ENCODE assay signal across 32 mouse cellular contexts in the genomic region with DNA sequence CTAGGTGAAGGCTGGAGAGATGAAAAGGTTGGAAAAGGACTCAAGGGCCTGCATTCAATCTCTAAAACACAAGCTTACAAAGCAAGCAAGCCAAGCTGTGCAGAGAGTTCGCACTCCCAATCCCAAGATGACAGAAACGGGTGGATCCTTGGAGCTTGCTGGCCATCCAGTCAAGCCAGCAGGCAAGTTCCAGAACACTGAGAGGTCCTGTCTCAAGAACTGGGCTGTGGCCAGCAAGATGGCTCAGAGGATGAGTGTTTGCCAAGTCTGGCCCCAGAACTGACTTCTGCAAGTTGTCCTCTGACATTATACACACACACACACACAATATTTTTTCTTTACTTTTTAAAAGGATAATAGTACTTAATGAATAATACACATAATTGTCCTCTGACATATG. TPM values are rescaled to one million over a fixed set of nuclear protein-coding genes. Genes with fewer than 3 reads are reported as not detected.
DNase-seq lines count a peak whose midpoint lies in the region; ATAC-seq lines count a peak whose summit lies in the region.
"Had no signal": no experiment of that assay in that cellular context is flagged by ENCODE, and none has a peak within 500 bp of the region (broad histone marks: within the 10 kb centered on the region; RNA-seq: fewer than 3 reads in every experiment).

No protein-coding gene starts in this region.

- DNase-seq in gastrocnemius, postnatal 14 days, result peak; percentile 35
- no peak for DNase-seq in gastrocnemius, postnatal 4 days (ENCODE audit: low spot score in 2 of 2)
- DNase-seq in 3T3-L1 (ENCODE audit: low read depth, low spot score) (peak; percentile 50), adipocyte (ENCODE audit: low spot score) (peak; percentile 51)
- DNase-seq in skeletal muscle tissue, adult 2 months (ENCODE audit: low read depth, low spot score), result peak; percentile 62
- DNase-seq: adrenal gland, adult 2 months; adrenal gland, postnatal 14 days; cerebellum, adult 11-12 months; cerebellum, adult 8-10 months; cerebellum, postnatal 36 days; embryo, embryonic 11 days; kidney, adult 11 months; kidney, adult 8-10 months had no signal

- intact Hi-C loops in gastrocnemius, postnatal 14 days (cut with DNase I; ENCODE audit: low total_unique reads), result no loop called here

- ATAC-seq in inflammation-experienced regulatory T-cells, adult 6 months, result no peak
- ATAC-seq: activated CD4-positive, CD25-positive, alpha-beta regulatory T cell, adult 4 months; forebrain, embryonic 13.5 days; forebrain, embryonic 16.5 days; intestine, embryonic 15.5 days had no signal

RNA-seq across cellular contexts. Expression of a gene that starts 6.8 kb away (rescaled TPM):
- total RNA-seq in gastrocnemius, postnatal 14 days (2021), result not detected
- not detected for total RNA-seq in gastrocnemius, postnatal 4 days (2021)
- not detected for polyA plus RNA-seq in inflammation-experienced regulatory T-cells, adult 6 months (2017; shearing (Covaris generic))
- total RNA-seq: adrenal gland, adult 2 months; adrenal gland, postnatal 14 days; adrenal gland, postnatal 4 days; heart, adult 8-10 months; heart, postnatal 25 days; hematopoietic stem cell, adult 5-6 weeks had no signal
- polyA plus RNA-seq: activated CD4-positive, CD25-positive, alpha-beta regulatory T cell, adult 4 months; adrenal gland, adult 2 months; brain, embryonic 14.5 days; cortical plate, adult 2 months; embryonic facial prominence, embryonic 10.5 days; embryonic facial prominence, embryonic 13.5 days; erythroblast, embryonic 14.5 days; forebrain, embryonic 13.5 days; forebrain, embryonic 16.5 days; gonadal fat pad, adult 2 months; heart, embryonic 11.5 days; heart, embryonic 14.5 days; heart, postnatal 0 days; hindbrain, embryonic 12.5 days had no signal

RNA-seq across cellular contexts. Expression of a gene that starts 12.9 kb away (rescaled TPM):
- under 1 TPM; 0.13 to 0.18 TPM for total RNA-seq in gastrocnemius, postnatal 14 days (2021)
- total RNA-seq in gastrocnemius, postnatal 4 days (2021), result under 1 TPM; 0.13 to 0.17 TPM
- polyA plus RNA-seq in inflammation-experienced regulatory T-cells, adult 6 months (2017; shearing (Covaris generic)), result 1 to 10 TPM in 1 of 3 experiments, under 1 TPM in 1, not detected in 1; 0.54 to 1.2 TPM
- polyA plus RNA-seq: erythroblast, embryonic 14.5 days had no signal

RNA-seq across cellular contexts. Expression of a gene that starts 13.3 kb away (rescaled TPM):
- total RNA-seq in gastrocnemius, postnatal 14 days (2021), result under 1 TPM; 0.53 to 0.74 TPM
- 1 to 10 TPM in 1 of 2 experiments, under 1 TPM in 1; 0.34 to 1.1 TPM for total RNA-seq in gastrocnemius, postnatal 4 days (2021)
- polyA plus RNA-seq in inflammation-experienced regulatory T-cells, adult 6 months (2017; shearing (Covaris generic)), result 1 to 10 TPM; 6.3 to 9.2 (median 8.1) TPM
- polyA plus RNA-seq: erythroblast, embryonic 14.5 days had no signal

RNA-seq across cellular contexts. Expression of a gene that starts 35.7 kb away (rescaled TPM):
- 100 to 1,000 TPM; 334 to 384 TPM for total RNA-seq in gastrocnemius, postnatal 14 days (2021)
- total RNA-seq in gastrocnemius, postnatal 4 days (2021), result 100 to 1,000 TPM; 300 to 319 TPM
- 100 to 1,000 TPM; 142 to 204 (median 178) TPM for polyA plus RNA-seq in inflammation-experienced regulatory T-cells, adult 6 months (2017; shearing (Covaris generic))

RNA-seq across cellular contexts. Expression of a gene that starts 35.8 kb away (rescaled TPM):
- total RNA-seq in gastrocnemius, postnatal 14 days (2021), result 100 to 1,000 TPM; 144 to 150 TPM
- 100 to 1,000 TPM; 110 to 123 TPM for total RNA-seq in gastrocnemius, postnatal 4 days (2021)
- 100 to 1,000 TPM in 2 of 3 experiments, 10 to 100 TPM in 1; 91.5 to 123 (median 102) TPM for polyA plus RNA-seq in inflammation-experienced regulatory T-cells, adult 6 months (2017; shearing (Covaris generic))

Comparison
In these comparisons a context has a peak if more than half of its experiments do, and no peak if none do; other contexts are left out.
1. DNase-seq: peak in gastrocnemius, postnatal 14 days (single experiment), 3T3-L1 (single experiment), adipocyte (single experiment) and skeletal muscle tissue, adult 2 months (single experiment); none in gastrocnemius, postnatal 4 days (0 of 2).